ENCODE assay signal across 14 mouse cellular contexts in the genomic region with DNA sequence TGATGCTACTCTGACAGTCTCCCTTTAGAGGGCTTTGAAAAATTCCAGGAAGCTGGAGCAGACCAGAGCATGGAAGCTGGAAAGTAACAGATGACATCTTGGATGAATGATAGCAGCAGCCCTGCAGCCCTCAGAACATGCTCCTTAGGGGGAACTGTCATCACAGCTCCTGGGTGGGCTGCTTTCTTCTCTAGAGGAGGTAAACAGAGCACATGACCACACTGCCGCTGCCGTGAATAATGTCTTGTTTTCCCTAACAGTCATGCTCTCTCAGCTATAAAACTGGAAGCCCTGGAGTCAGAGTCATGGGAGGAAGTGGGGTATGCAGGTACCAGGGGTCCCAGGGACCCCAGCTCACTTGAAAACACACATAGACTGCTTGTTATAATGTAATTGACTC. TPM values are rescaled to one million over a fixed set of nuclear protein-coding genes. Genes with fewer than 3 reads are reported as not detected.
A peak's percentile ranks its signal among the peaks of the same experiment; 100 is the strongest.
DNase-seq lines count a peak whose midpoint lies in the region; ATAC-seq and TF ChIP-seq lines count a peak whose summit lies in the region.
"Had no signal": no experiment of that assay in that cellular context is flagged by ENCODE, and none has a peak within 500 bp of the region (broad histone marks: within the 10 kb centered on the region; RNA-seq: fewer than 3 reads in every experiment).

No protein-coding gene starts in this region.

- ATAC-seq in kidney, postnatal 0 days (replicated peaks; ENCODE audit: low FRiP score, low read depth) = no peak; the same call in 1 of the 2 replicates
- peak; percentile 33; the same call in 1 of the 2 replicates for ATAC-seq in limb, embryonic 12.5 days (ENCODE audit: insufficient number of reproducible peaks, insufficient read depth, low FRiP score, low TSS enrichment, low read depth)
- ATAC-seq: forebrain, embryonic 13.5 days had no signal

- H3K9ac ChIP-seq in kidney, postnatal 0 days (ENCODE audit: low read depth, low read length) = no peak overlapping the region
- H3K9ac ChIP-seq in limb, embryonic 12.5 days (replicated peaks) = peak overlapping the region; percentile 13; the same call in 1 of the 2 replicates
- H3K9ac ChIP-seq: forebrain, embryonic 13.5 days had no signal

- H3K4me2 ChIP-seq in kidney, postnatal 0 days (ENCODE audit: low read length) = no peak overlapping the region
- H3K4me2 ChIP-seq in limb, embryonic 12.5 days = no peak overlapping the region
- H3K4me2 ChIP-seq: forebrain, embryonic 13.5 days had no signal

- no peaks in the 10 kb centered on the region for H3K36me3 ChIP-seq in kidney, postnatal 0 days (ENCODE audit: insufficient read depth, low read length)
- H3K36me3 ChIP-seq in limb, embryonic 12.5 days = no peaks in the 10 kb centered on the region

- no peaks in the 10 kb centered on the region for H3K27me3 ChIP-seq in kidney, postnatal 0 days (ENCODE audit: insufficient read depth, low read length)
- H3K27me3 ChIP-seq in limb, embryonic 12.5 days = 0 out of 2 replicates have a peak, but pooled peaks cover 3% of the 10 kb centered on the region

- no peak for TF ChIP-seq CTCF in kidney, postnatal 0 days (IDR thresholded peaks at IDR 0.05; ENCODE audit: low read depth)

- H3K27ac ChIP-seq in kidney, postnatal 0 days = 0 out of 2 replicates have a peak overlapping the region, but pooled peaks have one; percentile 15
- peak overlapping the region; percentile 73 for H3K27ac ChIP-seq in limb, embryonic 12.5 days
- H3K27ac ChIP-seq: forebrain, embryonic 13.5 days; macrophage had no signal

- DNase-seq in kidney, postnatal 0 days (ENCODE audit: low spot score) = peak; percentile 73
- no peak for DNase-seq in kidney, adult 8-10 months
- peak; percentile 60 for DNase-seq in embryo, embryonic 10 days (ENCODE audit: low spot score)
- DNase-seq in embryo, embryonic 9.5 days (ENCODE audit: extremely low spot score) = peak; percentile 26
- no peak for DNase-seq in thymus, postnatal 36 days
- DNase-seq in layer of hippocampus, postnatal 14 days (ENCODE audit: low spot score in 2 of 2) = no peak
- DNase-seq: cerebellum, postnatal 25 days; gastrocnemius, postnatal 36 days; kidney, postnatal 25 days; thymus, adult 2 months had no signal

- 0% methylated on average over 2 of the region's 2 CpGs for WGBS in kidney, postnatal 0 days
- WGBS in limb, embryonic 12.5 days = 2% methylated on average over 2 of the region's 2 CpGs

- no peaks in the 10 kb centered on the region for H3K9me3 ChIP-seq in kidney, postnatal 0 days (replicated peaks; ENCODE audit: low read length)
- H3K9me3 ChIP-seq in limb, embryonic 12.5 days = no peaks in the 10 kb centered on the region
- H3K9me3 ChIP-seq: forebrain, embryonic 13.5 days had no signal

- peaks cover 12% of the 10 kb centered on the region; the same call in 1 of the 2 replicates for H3K4me1 ChIP-seq in kidney, postnatal 0 days (replicated peaks; ENCODE audit: insufficient read depth, low read length)
- H3K4me1 ChIP-seq in limb, embryonic 12.5 days (replicated peaks) = peaks cover 27% of the 10 kb centered on the region

- H3K4me3 ChIP-seq in kidney, postnatal 0 days (replicated peaks; ENCODE audit: low read depth, low read length) = no peak overlapping the region
- H3K4me3 ChIP-seq in limb, embryonic 12.5 days (replicated peaks) = no peak overlapping the region
- H3K4me3 ChIP-seq: forebrain, embryonic 13.5 days had no signal

RNA-seq across cellular contexts. Expression of a gene that starts 49.1 kb away (rescaled TPM):
- 6.8 and 8.5 TPM in 2 replicates for polyA plus RNA-seq in kidney, postnatal 0 days (2015; fragmentation: Nextera tagmentation; extraction: Ambion mirVana)
- polyA plus RNA-seq in limb, embryonic 12.5 days (2016; fragmentation: Nextera tagmentation; extraction: Ambion mirVana) = 20.2 and 21.7 TPM in 2 replicates
- 10 to 100 TPM; 30.7 to 37.8 TPM for total RNA-seq in layer of hippocampus, postnatal 14 days (2021)
- total RNA-seq: neutrophil, adult 5-6 weeks had no signal
- polyA plus RNA-seq: macrophage had no signal

Comparison
In these comparisons a context has a peak if more than half of its experiments do, and no peak if none do; other contexts are left out.
1. DNase-seq: peak in kidney, postnatal 0 days (single experiment), embryo, embryonic 10 days (single experiment) and embryo, embryonic 9.5 days (single experiment); none in kidney, adult 8-10 months (0 of 2), thymus, postnatal 36 days (0 of 2) and layer of hippocampus, postnatal 14 days (0 of 2).